10 mouse cellular contexts compared by ENCODE assay signal in the genomic region with DNA sequence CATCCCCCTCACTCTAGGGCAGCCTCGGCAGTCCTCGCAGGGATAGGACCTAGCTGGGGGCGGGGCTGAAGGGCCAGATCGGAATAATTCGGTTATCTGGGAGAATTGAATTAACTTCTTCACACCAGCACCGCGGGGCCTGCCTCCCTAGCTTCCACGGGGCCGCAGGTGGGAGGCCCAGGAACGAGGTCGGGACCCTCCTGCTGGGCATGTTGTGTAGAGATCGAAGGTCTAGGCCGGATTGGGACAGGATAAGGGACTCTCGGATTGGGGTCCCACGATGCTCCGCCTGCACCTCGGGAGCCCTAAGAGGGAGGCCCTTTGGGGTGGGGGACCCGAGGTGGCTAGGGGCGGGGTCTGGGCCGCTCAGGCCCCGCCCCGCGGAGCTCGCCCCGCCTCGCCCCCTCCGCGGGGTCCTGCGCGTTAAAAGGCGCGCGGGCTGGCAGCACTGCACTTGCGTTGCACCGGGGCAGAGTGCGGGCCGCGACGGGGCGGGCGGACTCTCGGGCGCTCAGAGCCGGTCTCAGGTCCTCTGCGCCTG. TPM values are rescaled to one million over a fixed set of nuclear protein-coding genes. Genes with fewer than 3 reads are reported as not detected.
DNase-seq lines count a peak whose midpoint lies in the region; ATAC-seq lines count a peak whose summit lies in the region.
"Had no signal": no experiment of that assay in that cellular context is flagged by ENCODE, and none has a peak within 500 bp of the region (broad histone marks: within the 10 kb centered on the region; RNA-seq: fewer than 3 reads in every experiment).

A gene (plus strand): TSS at position 453 of the 541 bp plus-strand sequence.

- H3K4me2 ChIP-seq in heart, embryonic 13.5 days = peak within 1 kb of the TSS; percentile 68
- H3K4me2 ChIP-seq in hindbrain, embryonic 14.5 days (replicated peaks) = peak within 1 kb of the TSS; percentile 44
- peak within 1 kb of the TSS; percentile 47 for H3K4me2 ChIP-seq in midbrain, embryonic 14.5 days (ENCODE audit: low read length)

- H3K27me3 ChIP-seq in heart, embryonic 13.5 days (replicated peaks) = peaks cover 64% of the 10 kb centered on the region
- peaks cover 70% of the 10 kb centered on the region for H3K27me3 ChIP-seq in hindbrain, embryonic 14.5 days (ENCODE audit: control insufficient read depth, insufficient read depth, low read length)
- peaks cover 59% of the 10 kb centered on the region for H3K27me3 ChIP-seq in midbrain, embryonic 14.5 days (ENCODE audit: control insufficient read depth, insufficient read depth, low read length)

- 0 out of 2 replicates have a peak, but pooled peaks cover 3% of the 10 kb centered on the region for H3K9me3 ChIP-seq in heart, embryonic 13.5 days
- no peaks in the 10 kb centered on the region for H3K9me3 ChIP-seq in hindbrain, embryonic 14.5 days (ENCODE audit: control insufficient read depth, low read length)
- no peaks in the 10 kb centered on the region for H3K9me3 ChIP-seq in midbrain, embryonic 14.5 days (ENCODE audit: control insufficient read depth, low read length)

- H3K9ac ChIP-seq in heart, embryonic 13.5 days = peak within 1 kb of the TSS; percentile 68
- no peak within 1 kb of the TSS for H3K9ac ChIP-seq in hindbrain, embryonic 14.5 days
- H3K9ac ChIP-seq in midbrain, embryonic 14.5 days (replicated peaks; ENCODE audit: low read length) = no peak within 1 kb of the TSS

- intact Hi-C loops in heart, postnatal 14 days (cut with DNase I) = no loop called here
- intact Hi-C loops in left cerebral cortex, postnatal 10 days (cut with DNase I) = no loop called here

- DNase-seq in heart, postnatal 14 days = no peak
- peak; percentile 64 for DNase-seq in adrenal gland, postnatal 10 days
- no peak for DNase-seq in hindbrain, embryonic 14.5 days (ENCODE audit: low spot score)
- no peak for DNase-seq in midbrain, embryonic 14.5 days
- no peak for DNase-seq in left cerebral cortex, postnatal 10 days (ENCODE audit: extremely low spot score in 1 of 2, low spot score in 2 of 2)
- no peak for DNase-seq in right cerebral cortex, adult 18-20 months

- peak within 1 kb of the TSS; percentile 47 for H3K4me3 ChIP-seq in heart, embryonic 13.5 days
- peak within 1 kb of the TSS; percentile 20 for H3K4me3 ChIP-seq in hindbrain, embryonic 14.5 days (replicated peaks; ENCODE audit: low read length)
- peak within 1 kb of the TSS; percentile 26 for H3K4me3 ChIP-seq in midbrain, embryonic 14.5 days (replicated peaks; ENCODE audit: low read depth, low read length)

- peaks cover 3% of the 10 kb centered on the region; the same call in 1 of the 2 replicates for H3K36me3 ChIP-seq in heart, embryonic 13.5 days
- no peaks in the 10 kb centered on the region for H3K36me3 ChIP-seq in hindbrain, embryonic 14.5 days (replicated peaks; ENCODE audit: control insufficient read depth, insufficient read depth)
- H3K36me3 ChIP-seq in midbrain, embryonic 14.5 days (ENCODE audit: control insufficient read depth, insufficient read depth, low read length) = no peaks in the 10 kb centered on the region

- ATAC-seq in heart, embryonic 13.5 days (ENCODE audit: extremely low read depth, insufficient number of reproducible peaks, low FRiP score, low TSS enrichment) = no peak
- peak; percentile 49; the same call in 1 of the 2 replicates for ATAC-seq in hindbrain, embryonic 14.5 days (ENCODE audit: low FRiP score)
- peak; percentile 44; the same call in 1 of the 2 replicates for ATAC-seq in midbrain, embryonic 14.5 days (ENCODE audit: low FRiP score, low TSS enrichment)
- ATAC-seq in inflammation-experienced regulatory T-cells, adult 6 months = no peak

- peaks cover 39% of the 10 kb centered on the region for H3K4me1 ChIP-seq in heart, embryonic 13.5 days
- peaks cover 9% of the 10 kb centered on the region; the same call in 1 of the 2 replicates for H3K4me1 ChIP-seq in hindbrain, embryonic 14.5 days (replicated peaks; ENCODE audit: control insufficient read depth, insufficient read depth, low read length)
- H3K4me1 ChIP-seq in midbrain, embryonic 14.5 days (ENCODE audit: control insufficient read depth, insufficient read depth, low read length) = peaks cover 21% of the 10 kb centered on the region; the same call in 1 of the 2 replicates

- no peak within 1 kb of the TSS for H3K27ac ChIP-seq in heart, embryonic 13.5 days (replicated peaks)
- H3K27ac ChIP-seq in hindbrain, embryonic 14.5 days = no peak within 1 kb of the TSS
- no peak within 1 kb of the TSS for H3K27ac ChIP-seq in midbrain, embryonic 14.5 days (replicated peaks; ENCODE audit: low read depth, low read length)

- WGBS in heart, embryonic 13.5 days = 1% methylated on average over 43 of the region's 45 CpGs
- under 1% methylated on average over 38 of the region's 45 CpGs for WGBS in hindbrain, embryonic 14.5 days
- WGBS in midbrain, embryonic 14.5 days = under 1% methylated on average over 45 of the region's 45 CpGs

RNA-seq across cellular contexts. Expression of the gene that starts here (rescaled TPM):
- polyA plus RNA-seq in heart, embryonic 13.5 days (2015; fragmentation: Nextera tagmentation; extraction: Ambion mirVana) = 0.11 and 0.32 TPM in 2 replicates
- under 1 TPM; 0.50 to 0.61 TPM for total RNA-seq in heart, postnatal 14 days (2021)
- 10 to 100 TPM; 20.9 to 32.4 TPM for total RNA-seq in adrenal gland, postnatal 10 days (2021)
- polyA plus RNA-seq in hindbrain, embryonic 14.5 days (2014; fragmentation: Nextera tagmentation; extraction: Ambion mirVana) = 3.5 TPM in 2 replicates
- 0.84 and 1.00 TPM in 2 replicates for polyA plus RNA-seq in midbrain, embryonic 14.5 days (2014; fragmentation: Nextera tagmentation; extraction: Ambion mirVana)
- total RNA-seq in left cerebral cortex, postnatal 10 days (2021) = not detected
- polyA plus RNA-seq in inflammation-experienced regulatory T-cells, adult 6 months (2017; shearing (Covaris generic)) = not detected
- total RNA-seq: common myeloid progenitor, adult 5-6 weeks; liver, adult 2 months had no signal
- polyA plus RNA-seq: liver, adult 2 months had no signal

Comparison
In these comparisons a context has a peak if more than half of its experiments do, and no peak if none do; other contexts are left out.
1. RNA of the gene that starts here (total RNA-seq): 20.9 to 32.4 TPM in adrenal gland, postnatal 10 days; 0.50 to 0.61 TPM in heart, postnatal 14 days and not detected in left cerebral cortex, postnatal 10 days; every median in the first group is over 10 times any median in the second.
2. Peak in ATAC-seq, H3K4me3 ChIP-seq and H3K4me2 ChIP-seq in midbrain, embryonic 14.5 days; RNA of the gene not detected or under 1 TPM.
3. Peak in every context shown above with its lines, with median percentiles within 50 percentile points of each other: H3K4me2 ChIP-seq and H3K4me3 ChIP-seq.